Mouse (Mus musculus) CD8-positive naive resting alpha-beta T cell, adult 2 months (primary cell): ENCODE results near the gene Stk4.

Experiments
- DNase-seq, 2 experiments: peaks; one replicate each; pipeline ENCODE4 v3.0.0; 2022; ENCODE audit warnings: low read depth in 2 of 2, low spot score in 2 of 2

Gene Stk4

DNA sequence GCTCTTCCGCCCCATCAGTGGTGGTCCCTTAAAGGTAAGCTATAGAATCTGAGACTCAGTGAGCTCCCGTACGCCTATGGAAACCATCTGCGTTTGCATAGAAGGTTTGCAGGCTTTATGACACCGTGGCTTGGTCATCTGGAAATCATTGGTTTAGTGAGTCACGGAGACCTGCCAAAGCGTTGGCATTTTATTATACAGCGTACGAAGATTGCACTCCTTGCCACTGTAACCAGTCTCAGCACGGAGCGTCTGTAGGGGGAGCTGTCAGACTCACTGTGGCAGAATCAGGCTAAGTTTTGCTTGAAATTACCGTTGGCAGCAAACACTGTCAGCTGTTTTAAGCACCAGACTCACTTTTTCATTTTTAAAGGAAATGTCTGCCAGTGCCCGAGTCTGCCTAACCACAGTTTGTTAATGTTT lies 56.4 kb downstream of the Stk4 start:
- DNase-seq = no peak

DNA sequence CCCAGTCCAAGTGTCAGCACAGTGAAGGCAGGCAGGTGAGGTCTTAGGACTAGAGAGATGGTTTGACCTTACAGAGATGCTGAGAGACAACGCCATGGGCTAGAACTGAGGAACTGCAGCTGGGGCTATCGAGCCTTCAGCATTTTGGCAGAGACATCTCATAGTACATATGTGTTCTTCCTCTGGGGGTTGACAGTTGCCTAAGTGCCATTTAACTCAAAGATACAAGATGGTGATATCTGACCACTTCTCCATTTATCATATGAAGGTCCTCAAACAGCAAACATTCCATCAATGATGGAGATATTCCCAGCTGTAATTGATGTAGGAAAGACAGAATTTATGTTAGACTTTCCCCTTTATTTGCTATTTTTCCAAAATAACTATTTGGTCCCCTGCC lies 57.2 kb downstream of the Stk4 start:
- no peak for DNase-seq

DNA sequence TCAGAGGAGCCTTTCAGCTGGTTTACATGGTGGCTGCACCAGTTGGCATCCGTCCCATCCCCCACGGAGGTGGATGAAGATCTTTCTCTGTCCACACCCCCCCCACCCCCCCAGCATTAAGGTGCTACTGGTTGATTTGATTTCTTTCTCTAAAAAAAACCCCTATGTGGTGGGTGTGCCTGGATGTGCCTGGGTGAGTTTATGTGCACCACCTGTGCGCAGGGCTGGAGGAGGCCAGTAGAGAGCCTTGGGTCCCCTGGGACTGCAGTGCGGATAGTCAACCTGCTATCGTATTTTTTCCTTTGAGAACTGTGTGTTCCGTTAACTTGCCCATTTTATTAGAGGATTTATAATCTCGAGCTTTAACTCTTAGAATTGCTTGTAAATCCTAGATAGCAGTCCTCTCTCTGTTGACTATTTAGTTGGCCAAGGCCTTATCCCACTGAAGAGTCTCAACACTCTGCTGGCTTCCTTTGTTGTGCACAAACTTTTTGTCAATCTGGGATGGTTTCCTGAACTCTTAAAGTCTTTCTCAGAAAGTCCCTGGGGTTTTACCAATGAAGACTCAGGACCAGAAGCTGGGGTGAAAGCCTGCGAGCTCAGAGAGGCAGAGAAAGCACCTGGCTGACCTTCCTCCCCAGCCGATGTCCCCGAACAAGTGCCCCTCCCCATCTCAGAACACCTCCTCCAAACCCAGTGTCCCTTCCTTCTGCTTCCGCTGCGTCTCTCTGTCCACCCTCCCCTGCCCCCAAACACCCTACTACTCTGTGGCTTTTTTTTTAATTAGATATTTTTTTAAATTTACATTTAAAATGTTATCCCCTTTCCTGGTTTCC lies 58.7 kb downstream of the Stk4 start:
- DNase-seq = no peak

DNA sequence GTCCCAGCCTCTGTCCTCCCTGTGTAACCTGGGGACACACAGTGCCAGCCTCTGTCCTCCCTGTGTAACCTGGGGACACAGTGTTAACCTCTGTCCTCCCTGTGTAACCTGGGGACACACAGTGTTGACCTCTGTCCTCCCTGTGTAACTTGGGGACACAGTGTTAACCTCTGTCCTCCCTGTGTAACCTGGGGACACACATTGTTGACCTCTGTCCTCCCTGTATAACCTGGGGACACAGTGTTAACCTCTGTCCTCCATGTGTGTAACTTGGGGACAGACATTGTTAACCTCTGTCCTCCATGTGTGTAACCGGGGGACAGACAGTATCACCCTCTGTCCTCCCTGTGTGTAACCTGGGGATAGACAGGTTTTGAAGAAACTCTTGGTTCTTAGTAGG lies 61.5 kb downstream of the Stk4 start:
- DNase-seq = no peak

DNA sequence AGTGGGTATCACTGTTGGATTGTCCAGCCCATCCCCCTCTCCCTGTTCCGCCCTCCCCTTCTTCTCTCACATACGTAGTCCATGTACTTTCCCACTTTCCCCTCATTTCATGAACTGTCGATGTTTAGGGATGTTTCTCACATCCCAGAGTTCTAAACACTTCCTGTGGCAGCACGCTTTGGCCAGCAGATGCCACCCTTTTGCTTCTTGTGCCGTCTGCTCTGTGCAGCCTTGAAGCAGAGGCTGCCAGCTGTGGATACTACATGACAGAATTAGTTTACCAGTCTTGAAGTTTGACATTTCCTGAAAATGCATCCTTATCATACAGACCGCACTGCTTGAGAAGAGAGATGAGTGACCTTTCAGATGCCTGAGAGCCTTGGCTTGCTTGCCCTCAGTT lies 64.4 kb downstream of the Stk4 start:
- DNase-seq = no peak

DNA sequence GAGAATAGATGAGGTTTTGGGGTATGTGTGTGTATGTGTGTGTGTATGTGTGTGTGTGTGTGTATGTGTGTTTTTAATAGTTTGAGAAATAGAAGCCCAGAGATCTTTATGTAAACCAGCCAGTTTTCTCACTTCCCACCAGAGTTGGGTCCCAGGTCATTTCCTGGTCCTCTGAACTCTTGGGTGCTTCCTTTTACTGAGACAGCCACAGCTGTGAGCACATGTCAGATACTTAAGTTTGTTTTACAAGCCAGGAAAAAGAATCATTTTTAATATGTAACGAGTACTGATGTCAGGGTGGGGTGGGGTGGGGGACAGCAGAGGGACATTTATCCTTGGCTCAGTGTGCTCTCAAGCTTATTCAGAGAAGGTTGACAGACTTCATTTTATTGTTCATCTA lies 65.2 kb downstream of the Stk4 start:
- DNase-seq = no peak

DNA sequence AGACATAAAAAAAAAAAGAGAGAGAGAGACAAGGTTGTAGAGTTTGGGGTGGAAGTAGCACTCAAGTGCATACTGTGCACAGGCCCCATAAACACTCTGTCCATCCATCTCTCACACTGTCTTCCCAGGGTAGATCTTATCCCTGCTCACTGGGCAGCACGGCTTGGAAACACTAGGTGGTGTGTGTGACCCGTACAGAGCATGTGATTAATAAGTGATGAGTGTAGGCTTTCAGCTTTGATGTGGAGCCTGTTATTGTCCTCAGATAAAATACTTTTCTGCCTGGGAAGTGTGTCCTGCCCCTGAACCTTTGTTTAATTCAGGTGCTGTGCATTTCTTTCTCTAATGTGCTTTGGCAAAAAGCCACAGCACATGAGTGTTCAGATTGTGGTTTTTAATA lies 66.3 kb downstream of the Stk4 start:
- no peak for DNase-seq

DNA sequence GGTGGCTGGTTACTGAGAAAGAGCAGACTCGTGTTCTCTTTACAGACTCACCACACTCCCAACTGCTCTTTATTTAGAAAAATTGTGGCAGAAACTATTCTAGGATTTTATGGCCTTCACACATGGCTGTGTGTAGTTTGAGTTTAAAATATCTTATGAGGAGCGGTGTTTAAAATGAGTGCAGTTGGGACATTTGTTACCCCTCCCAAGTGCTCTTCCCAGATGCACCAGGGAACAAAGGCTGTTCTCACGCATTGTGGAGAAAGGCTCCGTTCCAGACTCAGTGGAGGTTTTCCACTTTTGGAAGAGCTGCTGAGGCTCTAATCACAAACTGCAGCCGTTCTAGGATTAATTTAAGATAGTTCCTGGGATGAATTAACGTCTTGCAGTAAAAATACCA lies 67.6 kb downstream of the Stk4 start:
- DNase-seq = no peak

DNA sequence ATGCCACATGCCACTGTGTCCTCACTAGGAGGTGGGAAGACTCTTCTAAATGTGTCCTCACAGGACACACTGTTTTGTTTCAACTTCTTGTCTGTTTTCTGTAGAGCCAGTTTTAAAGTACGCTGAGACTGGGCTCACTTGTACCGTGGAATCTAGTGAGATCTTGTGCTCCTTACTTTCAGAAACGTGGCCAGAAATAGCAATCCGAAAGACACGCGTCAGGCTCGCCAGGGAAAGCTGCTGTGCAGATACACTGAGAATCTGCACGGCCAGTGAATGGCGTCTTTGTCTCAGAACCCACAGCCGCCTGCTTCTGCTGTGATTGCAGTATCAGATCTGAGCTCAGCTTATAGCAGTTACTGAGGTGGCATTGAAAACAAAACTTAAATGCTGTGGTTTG lies 71.9 kb downstream of the Stk4 start:
- no peak for DNase-seq

DNA sequence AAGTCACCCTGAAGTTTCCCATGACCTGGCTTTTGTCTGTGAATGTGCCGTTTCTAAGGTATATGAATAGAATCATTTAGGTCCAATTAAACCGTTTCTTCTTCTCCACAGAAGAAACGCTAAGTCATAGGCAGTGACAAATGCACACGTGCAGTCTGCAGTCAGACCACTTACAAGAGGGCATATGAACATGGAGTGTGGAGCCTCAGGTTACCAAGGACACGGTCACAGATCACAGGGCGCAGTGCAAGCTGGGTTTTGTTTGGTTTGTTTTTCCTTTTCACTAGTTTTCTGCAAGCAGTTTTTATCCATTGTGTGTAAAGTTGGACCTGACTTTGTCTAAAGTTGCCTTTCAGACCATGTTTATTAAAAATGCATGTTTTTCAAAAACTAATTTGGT lies 73.9 kb downstream of the Stk4 start:
- DNase-seq = no peak

DNA sequence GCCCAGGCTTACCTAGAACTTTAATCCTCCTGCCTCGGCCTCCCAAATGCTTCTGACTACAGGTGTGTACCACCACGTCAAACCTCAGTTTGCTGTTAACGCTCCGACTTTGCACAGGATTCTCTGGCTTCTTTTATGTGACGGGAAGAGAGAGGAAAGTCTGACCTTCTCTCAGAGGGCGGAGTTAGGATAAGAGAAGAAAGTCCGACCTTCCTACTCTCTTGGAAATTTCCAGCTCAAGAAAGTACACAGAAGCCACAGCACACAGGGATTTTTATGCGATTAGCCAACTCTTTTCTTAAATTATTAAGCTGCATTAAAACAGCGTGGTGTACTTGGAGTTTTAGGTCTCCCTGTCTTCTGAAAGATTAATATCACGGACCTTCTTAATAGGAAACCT lies 74.4 kb downstream of the Stk4 start:
- DNase-seq = no peak

DNA sequence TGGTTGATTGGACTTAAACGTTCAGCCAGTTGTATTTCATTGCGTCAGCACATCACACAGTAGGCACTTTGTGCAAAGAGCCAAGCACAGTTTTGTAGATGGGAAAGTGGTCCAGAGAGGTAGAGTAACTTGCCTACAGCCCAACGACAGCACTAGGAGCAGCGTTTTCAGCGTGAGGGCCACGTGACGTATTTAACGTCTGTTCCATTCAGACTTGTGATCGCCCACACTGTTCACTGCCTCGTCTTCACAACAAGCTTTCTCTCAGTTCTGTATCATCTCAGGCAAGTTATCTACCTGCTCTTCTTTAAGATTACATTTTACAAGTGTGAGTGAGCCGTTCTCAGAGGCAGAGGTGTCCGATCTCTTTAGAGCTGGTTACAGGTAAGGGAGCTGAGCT lies 76.4 kb downstream of the Stk4 start:
- DNase-seq = no peak

DNA sequence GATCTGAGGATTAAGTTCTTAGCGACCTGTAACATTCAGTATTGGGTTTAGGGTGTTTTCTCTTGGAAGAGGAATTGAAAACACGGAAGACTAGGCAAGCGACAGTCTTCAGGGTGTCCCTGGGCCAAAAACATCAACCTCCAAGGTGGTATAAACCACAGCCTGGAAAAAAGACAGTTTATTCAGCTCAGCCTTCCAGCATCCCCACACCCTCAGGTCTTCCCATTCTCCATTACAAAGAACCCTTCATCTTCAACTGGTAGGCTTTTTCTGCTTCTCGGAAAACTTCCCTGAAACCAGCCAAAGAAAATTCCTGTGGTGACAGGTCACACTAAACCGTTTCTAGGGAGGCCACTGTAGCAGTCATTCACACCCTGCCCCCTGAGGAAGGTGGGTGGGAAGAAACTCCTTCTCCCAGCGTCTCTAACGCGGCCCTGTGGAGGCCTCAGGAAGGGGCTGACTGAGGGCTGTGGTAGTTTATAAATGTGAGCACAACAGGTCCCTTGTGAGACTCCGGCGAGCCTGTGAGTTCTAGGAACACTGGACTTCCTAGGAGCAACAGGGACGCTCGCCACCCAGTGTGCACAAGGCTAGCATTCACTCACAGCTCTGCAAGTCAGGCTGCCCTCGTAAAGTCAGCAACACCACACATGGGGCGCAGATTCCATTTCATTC lies 80.1 kb downstream of the Stk4 start:
- no peak for DNase-seq

DNA sequence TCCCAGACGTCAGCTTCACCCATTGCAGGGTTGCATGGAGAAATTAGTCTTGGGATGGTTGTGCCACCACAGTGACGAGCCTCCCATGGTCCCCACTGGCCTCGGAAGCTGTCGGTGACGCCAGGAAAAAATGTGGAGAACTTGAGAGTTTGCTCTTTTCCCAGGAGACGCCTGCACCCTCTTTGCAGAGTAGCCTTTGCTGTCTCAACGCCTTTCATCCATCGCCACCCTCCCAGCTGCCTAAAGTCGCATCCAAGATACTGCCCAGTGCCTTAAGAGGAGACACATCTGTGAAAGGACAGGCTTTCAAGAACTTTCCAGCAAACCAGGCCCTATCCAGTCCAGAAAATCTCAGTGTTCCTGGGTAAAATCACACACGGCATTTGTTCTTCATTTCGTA lies 82.2 kb downstream of the Stk4 start:
- DNase-seq = no peak

DNA sequence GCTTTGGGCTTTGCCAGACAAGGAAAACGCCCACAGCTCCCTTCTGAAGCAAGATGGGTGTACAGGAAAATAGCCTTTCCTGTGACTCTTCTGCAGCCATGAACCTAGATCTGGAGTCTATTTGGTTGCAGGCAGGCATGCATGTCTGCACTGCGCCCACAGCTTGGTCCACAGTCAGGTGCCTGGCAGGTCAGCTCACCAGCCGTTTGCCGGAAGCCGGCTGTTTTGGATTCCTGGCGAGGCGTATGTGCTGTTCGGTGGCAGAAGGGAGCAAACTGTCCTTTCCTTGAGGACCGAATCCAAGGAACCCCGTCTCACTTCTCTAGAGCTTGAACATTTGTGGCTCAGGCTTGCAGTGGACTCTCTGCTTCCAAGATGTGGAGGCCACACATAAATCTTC lies 83.9 kb downstream of the Stk4 start:
- no peak for DNase-seq

DNA sequence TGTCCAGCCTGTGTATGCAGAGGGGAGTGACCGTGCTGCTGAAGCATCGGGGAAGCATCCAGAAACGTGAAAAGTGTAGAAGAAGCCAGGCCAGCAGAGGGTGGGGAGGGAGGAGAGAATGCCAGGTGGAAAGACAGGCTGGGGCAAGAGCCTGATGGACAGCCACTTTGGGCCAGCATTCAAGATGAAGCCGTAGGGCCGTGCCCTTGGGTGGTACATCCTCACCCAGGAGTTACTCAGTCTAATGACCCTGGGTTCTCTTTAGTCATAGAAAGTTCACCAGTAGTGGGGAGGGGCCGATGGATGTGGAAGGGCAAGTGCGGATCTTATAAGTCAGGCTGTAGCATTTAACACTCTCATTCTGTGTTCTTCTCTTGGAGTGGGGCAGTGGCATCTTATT lies 86.0 kb downstream of the Stk4 start:
- no peak for DNase-seq

DNA sequence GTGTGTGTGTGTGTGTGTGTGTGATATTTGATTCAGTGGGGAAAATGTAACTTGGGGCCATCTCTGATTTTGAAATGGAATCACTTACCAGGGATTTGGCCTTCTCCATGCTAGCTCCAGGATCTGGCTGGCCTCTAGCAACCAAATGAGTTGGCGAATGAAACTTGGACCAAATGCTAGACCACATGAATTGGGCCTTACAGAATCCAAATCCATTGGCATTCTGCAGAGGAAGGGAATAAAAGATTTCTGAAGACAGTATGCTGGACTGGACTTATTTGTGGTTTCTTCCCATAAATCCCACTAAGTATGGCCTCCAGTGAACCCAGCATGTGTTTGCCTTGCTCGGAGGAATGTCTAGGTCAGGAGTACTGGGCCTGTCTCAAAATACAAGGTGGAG lies 88.7 kb downstream of the Stk4 start:
- DNase-seq = no peak

DNA sequence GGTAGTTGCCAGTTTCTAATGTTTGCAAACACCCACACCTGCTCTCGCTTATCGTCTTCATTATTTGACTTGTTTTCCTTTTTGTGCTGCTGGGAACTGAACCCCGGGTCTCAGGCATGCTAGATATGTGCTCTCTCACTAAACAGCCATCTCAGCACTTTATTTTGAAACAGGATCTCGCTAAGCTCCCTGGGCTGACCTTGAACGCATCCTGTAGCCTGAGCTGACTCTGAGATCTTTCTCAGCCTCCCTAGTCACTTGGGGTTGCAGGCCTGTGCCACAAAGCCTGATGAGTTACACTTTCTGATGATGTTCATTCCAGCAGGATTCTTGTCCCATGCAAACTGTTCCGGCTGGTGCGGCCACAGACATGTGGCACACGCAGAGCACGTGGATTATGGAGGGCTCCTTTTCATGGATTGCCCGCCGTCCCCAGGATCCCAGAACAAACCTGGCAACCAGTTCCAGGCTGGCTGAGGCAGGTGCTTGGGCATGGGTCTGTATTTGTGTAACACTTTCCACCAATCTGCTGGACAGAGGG lies 91.5 kb downstream of the Stk4 start:
- DNase-seq = no peak

DNA sequence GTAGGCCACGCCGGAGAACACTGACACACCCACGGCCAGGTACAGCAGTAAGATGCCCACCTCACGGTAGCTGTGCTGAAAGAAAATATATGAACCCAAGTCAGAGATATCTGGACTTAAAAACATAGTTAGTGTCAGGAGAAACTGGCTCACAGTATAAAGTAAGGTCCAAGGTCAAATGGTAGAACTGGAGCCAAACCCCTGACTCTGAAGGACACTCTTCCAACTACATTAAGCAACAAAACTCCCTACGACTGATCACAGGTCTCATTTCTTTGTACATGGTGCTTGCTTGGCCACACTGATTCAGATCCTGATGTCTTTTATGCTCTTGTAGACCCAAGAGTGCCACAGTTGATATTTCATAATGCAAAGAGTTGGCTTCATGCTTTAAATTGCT lies 94.8 kb downstream of the Stk4 start:
- DNase-seq = no peak

DNA sequence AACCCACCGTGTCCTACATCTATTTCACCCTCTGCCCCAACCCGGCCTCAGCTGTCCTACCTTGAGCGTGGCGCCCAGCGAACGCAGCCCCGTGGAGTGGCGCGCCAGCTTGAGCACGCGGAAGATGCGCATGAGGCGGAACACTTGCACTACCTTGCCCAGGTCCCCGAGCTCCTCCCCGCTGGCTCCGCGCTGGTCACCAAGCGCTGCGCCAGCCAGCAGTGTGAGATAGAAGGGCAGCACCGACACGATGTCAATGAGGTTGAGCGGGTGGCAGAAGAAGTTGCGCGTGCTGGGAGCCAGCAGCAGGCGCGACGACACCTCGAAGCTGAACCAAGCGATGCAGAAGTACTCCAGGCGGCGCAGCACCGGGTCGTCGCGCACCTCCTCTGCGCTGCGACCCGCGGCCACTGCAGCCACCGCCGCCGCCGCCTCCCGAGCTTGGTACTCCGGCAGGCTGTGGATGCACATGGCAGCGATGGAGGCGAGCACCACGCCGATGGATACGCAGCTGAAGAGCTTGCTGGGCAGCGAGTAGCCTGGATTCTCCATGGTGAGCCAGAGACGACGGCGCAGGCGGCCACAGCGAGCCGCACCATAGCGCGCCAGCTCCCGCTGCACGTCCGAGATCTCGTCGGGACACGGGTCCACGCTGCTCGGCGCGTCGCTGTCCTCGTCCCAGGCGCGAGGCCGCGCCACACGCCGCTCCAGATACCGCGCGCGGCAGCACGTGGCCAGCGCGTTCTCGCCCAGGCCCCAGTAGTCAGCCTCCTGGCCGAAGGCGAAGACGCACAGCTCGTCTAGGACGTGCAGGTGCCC lies 97.8 kb downstream of the Stk4 start:
- no peak for DNase-seq

DNA sequence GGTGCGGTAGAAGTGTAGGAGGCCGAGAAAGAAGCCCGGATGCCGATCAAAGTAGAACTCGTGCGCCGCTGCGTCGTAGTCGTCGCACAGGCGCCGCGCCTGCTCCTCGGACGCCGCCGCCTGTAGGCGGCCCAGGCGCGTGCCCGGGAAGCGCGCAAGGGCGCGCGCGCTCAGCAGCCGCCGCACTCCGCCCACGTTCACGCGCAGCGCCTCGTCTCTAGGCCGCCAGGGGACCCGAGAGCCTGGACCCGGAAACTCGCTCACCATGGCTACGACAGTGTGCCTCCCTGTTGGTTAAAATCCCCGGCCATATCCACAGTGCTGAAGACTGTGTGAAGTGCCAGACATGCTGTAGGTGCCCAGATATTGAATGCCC lies 98.4 kb downstream of the Stk4 start:
- DNase-seq = no peak

DNA sequence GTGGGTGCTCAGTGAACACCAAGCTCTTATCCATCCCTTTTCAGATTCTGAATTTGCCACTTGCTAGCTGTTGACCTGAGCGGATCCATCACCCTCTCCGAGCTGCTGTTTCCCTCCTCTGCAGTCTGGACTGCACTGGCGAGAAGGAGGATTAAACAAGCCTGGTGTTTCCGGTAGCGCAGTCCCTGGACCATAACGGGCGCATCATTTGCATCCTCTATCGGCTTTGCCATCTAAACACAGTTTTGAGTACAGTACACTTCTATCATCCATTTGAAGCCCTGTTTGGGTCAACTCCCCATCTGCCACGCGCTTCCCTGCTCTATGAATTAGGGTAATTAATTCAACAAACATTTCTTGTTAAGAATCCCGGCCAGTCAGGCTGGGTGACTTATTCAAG lies 100.2 kb downstream of the Stk4 start:
- no peak for DNase-seq
